Mouse (Mus musculus) layer of hippocampus, postnatal 10 days (tissue): ENCODE measurements at regions not wholly inside any gene's neighbourhood (a gene's known extent, or its start where the extent isn't known, plus 50 kb on each side); places are given as distances from the start of the nearest gene placed in this dataset.

Experiments
- DNase-seq, 2 experiments: peaks; one replicate each; pipeline ENCODE4 v3.0.0; 2021; ENCODE audit warnings: low spot score in 2 of 2

DNA sequence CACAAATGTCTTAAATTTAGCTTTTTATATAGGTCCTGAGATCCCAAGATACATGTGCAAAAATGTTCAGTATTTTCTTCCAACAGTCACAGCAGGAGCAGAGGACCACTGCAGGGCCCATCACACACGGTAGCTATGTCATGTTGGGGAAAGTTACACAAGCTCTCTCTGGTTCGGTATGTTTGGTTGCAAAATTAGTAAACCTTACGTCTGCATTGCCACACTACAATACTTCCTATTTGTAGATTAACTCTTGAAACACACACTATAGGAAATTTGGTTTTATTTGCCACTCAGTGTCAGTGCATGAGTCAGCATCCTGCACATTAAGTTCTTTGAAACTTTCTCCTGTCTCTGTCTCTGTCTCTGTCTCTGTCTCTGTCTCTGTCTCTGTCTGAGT, 82.0 kb downstream of the Cth start:
- DNase-seq: no peak

DNA sequence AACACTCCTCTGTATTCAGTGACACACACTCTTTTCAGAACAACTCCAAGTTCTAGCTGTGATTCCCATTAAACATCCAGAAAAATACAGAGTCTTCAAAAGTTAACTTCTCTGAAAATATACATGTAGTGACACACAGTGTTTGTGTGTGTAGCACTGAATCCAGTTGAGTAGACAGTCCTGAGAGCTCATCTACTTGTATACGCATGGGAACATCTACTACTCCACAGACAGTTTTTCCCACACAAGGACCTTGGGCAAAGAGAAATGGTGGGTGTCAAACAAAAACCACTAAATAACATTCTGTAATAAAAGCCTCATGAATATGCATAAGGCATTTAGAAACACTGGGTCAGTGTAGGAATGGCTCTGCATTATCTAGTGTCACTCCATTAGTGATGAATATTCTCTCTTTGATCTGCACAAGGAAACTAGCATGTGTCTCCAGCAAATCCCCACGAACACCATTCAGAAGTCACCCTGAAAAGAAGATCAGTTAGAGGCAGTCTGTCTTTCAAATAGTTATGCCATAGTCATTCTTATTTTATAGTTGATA, 83.6 kb downstream of the Cth start:
- DNase-seq: no peak

GRCm38 (mm10) chr3:157804307-157804706, 120.6 kb downstream of the Cth start:
- DNase-seq: no peak

- no peak for DNase-seq
These were observed 121.5 kb downstream of the Cth start for GRCm38 (mm10) chr3:157803356-157803755.

- DNase-seq: no peak
These were observed 137.2 kb downstream of the Cth start for GRCm38 (mm10) chr3:157787559-157788256.

DNA sequence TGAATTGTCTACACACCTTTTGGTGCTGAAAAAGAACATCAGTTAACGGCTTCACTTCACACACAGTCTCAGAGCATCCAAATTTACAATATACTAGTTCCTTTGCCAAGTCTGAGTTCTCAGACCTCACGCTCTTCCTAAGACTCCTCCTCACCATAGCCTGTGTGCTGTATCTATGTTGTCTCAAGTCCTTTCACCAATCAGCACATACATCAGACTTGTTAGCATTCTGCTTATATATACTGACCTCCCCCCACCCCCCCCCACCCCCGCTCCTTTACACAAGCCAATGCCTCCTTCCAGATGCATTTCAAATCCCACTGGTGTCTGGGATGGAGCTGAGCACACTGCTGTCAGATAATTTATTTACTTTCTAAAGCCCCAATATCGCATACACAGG, 143.8 kb downstream of the Cth start:
- no peak for DNase-seq

- DNase-seq: no peak
These were observed 147.1 kb downstream of the Cth start for GRCm38 (mm10) chr3:157777779-157778178.

DNA sequence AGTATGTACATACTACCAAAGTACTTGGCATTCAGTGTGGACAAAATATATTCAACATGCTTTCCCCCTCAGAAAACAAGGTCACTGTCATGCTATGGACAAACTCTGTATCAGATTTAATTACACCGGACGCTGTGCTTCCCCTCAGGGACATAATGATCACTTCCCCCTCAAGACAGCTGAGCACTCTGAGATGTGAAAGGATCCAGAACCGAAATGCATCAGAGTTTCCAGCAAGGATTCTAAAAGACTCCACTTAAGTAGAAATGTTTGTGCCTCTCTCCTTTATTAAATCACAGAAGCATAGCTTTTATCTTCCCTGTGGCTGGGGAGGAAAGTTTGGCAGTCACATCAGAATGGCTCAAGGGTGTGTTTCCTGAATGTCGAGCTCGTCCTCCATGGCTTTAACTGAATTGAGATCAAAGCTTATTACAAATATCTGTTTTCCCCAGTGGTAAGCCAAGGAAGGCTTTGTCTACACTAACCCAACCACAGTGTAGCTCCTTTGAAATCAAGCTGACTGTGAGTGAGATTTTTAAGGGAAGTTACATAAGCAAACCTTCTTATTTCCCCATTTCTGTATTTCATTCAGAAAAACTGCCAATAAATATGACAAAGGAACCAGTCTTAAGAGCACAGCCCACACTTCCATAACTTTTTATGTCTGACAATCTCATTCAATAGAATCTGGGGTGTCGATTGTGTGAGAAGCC, 161.2 kb downstream of the Cth start:
- DNase-seq: no peak

DNA sequence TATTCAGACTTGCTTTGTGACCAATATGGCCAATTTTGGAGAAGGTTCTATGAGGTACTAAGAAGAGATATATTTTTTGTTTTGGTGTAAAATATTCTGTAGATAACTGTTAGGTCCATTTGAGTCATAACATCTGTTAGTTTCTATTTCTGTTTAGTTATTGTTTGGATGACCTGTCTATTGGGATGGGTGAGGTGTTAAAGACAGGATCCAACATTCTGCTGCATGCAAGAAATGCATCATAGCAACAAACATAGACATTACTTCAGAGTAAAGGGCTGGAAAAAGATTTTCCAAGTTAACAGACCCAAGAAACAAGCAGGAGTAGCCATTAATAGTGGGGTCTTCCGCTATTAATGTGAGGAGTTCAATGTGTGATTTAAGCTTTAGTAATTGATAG, 165.0 kb downstream of the Cth start:
- DNase-seq: no peak

DNA sequence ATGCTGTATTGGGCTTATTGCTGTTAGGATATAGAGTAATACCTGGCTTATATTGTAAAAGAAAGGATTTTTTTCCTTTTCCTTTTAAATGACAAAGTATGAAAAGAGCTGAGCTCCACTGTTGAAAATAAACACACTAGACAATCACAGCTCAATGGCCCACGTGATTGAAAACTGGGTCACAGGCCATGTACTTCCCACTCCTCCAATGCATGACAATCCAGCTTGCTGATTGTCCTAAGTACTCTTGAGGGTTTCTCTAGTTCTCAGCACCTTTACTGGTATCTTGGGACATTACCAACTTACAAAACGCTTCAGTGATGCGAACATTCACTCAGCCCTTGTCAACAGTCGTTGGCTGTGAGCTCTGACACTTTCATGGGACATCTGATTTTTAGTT, 170.1 kb downstream of the Cth start:
- DNase-seq: no peak

DNA sequence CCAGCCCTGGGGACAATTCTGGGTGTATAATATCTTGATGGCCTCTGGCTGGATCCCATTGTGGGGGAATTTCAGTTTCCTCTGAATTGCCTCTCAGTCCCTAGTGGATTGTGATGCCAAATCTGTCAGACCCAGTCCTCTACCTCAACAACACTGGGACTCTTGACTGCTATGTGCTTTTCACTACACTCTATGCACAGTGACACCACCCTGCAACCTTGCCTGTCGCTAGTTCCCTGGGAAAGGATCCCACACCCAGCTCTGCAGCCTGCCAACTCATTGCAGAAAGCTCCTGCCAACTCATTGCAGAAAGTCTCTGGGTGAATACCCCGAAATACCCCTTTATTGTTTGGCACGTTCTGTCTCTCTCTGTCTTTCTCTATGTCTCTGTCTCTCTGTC, 174.6 kb downstream of the Cth start:
- DNase-seq: no peak

DNA sequence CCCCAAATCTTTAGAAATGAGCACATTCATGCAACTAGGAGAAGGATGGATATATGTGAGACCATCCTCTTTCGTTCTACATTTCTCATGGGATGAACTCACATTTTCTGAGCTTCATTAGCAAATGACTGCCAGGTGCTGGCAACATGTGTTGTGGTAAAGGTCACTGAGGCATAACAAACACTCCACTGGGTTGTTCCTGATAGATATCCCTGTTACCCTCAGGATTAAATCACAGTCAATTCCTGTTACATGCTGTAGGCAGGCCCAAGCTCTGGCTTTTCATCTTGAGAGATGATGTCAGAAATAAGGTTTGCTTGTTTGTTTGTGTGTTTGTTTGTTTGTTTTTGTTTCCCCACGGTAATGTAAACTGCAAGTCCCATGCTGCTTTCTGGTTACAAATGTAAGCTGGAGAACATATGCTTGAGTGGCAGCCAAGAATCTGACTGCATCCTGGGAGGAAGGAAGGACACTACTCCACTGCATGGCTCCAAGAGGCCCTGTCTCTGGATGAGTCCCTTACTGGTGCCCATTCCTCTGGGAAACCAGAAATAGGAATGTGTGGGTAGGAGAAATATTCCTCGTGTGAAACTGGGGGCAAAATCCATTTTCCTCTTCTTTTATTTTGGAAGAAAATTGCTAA, 176.4 kb downstream of the Cth start:
- DNase-seq: no peak

GRCm38 (mm10) chr3:157743000-157743399, 176.3 kb downstream of the Ptger3 start:
- no peak for DNase-seq

GRCm38 (mm10) chr3:157739628-157740294, 173.1 kb downstream of the Ptger3 start:
- no peak for DNase-seq

- DNase-seq: no peak
These were observed 165.6 kb downstream of the Ptger3 start for GRCm38 (mm10) chr3:157732136-157732940.

GRCm38 (mm10) chr3:157729711-157730367, 163.1 kb downstream of the Ptger3 start:
- no peak for DNase-seq

GRCm38 (mm10) chr3:157724542-157724941, 157.8 kb downstream of the Ptger3 start:
- DNase-seq: no peak

DNA sequence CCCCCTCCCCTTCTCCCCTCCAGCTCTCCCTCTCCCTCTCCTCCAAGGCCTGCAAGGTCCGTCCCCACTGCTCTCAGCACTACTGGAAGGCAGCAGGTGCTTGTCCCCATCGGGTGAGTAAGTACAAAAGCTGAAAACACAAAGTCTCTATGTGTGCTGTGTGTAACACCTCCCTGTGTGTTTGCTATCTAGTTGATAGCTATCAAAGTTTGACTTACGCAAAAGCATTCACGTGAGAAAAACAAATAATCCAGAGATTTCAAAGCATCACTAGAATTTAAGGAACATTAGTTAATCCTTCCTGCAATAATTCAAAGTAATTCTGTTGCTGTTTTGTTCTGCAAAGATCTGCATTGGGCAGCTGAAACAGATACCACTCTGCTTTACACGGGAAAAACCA, 156.5 kb downstream of the Ptger3 start:
- DNase-seq: no peak

DNA sequence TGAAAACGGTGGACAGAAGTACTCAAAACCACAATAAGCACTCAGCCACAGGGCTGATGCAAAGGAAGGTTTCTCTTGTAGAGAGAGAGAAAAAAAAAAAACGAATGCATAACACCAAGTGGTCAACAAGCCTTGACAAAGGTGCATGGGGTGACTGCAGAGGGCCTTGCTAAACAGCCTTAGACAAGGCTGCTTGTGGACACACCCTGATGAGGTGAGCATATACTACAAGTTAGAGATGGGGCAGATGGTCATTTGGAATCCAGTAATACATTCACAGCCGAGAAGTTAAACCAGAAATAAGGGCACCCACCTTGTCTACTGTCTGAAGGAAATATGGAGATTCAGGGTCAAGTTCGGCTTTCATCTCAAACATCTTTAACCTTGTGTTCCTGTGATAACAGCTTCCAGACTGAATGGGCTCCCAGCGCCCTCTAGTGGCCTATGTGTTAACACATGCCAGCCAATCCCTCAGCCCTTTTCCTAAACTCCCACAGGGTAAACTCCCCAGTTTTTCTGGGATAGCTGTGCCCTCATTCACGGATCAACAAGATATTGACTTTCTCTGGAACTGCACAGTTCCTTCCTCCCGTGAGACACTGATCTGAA, 150.7 kb downstream of the Ptger3 start:
- DNase-seq: peak; percentile 79 to 84

DNA sequence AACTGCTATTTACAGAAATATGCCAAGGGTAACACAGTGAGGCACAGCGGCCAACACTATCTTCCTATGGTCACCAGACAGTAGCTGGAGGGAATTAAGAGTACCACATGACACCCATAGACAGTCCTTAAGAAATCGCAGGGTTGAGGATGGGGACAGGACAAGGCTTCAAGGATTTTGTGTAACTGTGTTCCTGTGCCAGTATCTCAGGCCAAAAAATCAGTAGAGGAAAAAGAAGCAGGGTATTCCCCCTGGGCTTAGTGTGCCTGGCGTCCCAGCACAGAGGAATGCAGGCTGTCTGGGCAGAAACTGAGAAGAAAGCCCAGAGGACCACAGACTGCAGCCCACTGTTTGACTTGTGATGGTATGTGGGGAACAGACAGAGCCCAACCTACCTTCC, 147.3 kb downstream of the Ptger3 start:
- DNase-seq: no peak
